Mouse (Mus musculus): ENCODE results near the gene Nptn.

GRCm38 (mm10) chr9:58615064-58615938 lies 33.3 kb downstream of the Nptn start:
- no peak for TF ChIP-seq CTCF (conservative IDR thresholded peaks at IDR 0.05; ENCODE audit: low read length)
- no peak for TF ChIP-seq POU5F1 (IDR thresholded peaks at IDR 0.05; ENCODE audit: borderline replicate concordance, low read length)
- no peak for TF ChIP-seq NANOG (IDR thresholded peaks at IDR 0.05; ENCODE audit: borderline replicate concordance, low read length)
